In genomic region chr4:117867000-117867399, GRCm38 (mm10) we compare ENCODE assay signal across 21 mouse cellular contexts. TPM values are rescaled to one million over a fixed set of nuclear protein-coding genes. Genes with fewer than 3 reads are reported as not detected.
"Had no signal": no experiment of that assay in that cellular context is flagged by ENCODE, and none has a peak within 500 bp of the region (broad histone marks: within the 10 kb centered on the region; RNA-seq: fewer than 3 reads in every experiment).

No protein-coding gene starts in this region.

- H3K27ac ChIP-seq: liver, embryonic 14.5 days; macrophage; neural tube, embryonic 12.5 days; stomach, embryonic 15.5 days had no signal

- ATAC-seq: intestine, embryonic 16.5 days; liver, postnatal 0 days; lung, postnatal 0 days had no signal

- H3K9ac ChIP-seq: liver, embryonic 14.5 days; liver, postnatal 0 days; lung, embryonic 14.5 days; neural tube, embryonic 12.5 days; neural tube, embryonic 15.5 days; stomach, embryonic 15.5 days had no signal

- DNase-seq: kidney, adult 18-20 months; kidney, postnatal 10 days; kidney, postnatal 36 days; layer of hippocampus, postnatal 36 days; left cerebral cortex, postnatal 4 days; liver, postnatal 0 days; lung, embryonic 14.5 days; midbrain, embryonic 14.5 days; right cerebral cortex, adult 18-20 months; right cerebral cortex, postnatal 25 days; spleen, adult 18-20 months; thymus, postnatal 25 days had no signal

- H3K9me3 ChIP-seq: neural tube, embryonic 12.5 days; neural tube, embryonic 15.5 days; stomach, embryonic 15.5 days had no signal

- H3K4me3 ChIP-seq: neural tube, embryonic 12.5 days; neural tube, embryonic 15.5 days; stomach, embryonic 15.5 days had no signal

- H3K4me2 ChIP-seq: midbrain, embryonic 11.5 days; stomach, embryonic 15.5 days had no signal

- H3K36me3 ChIP-seq: neural tube, embryonic 15.5 days had no signal

- H3K27me3 ChIP-seq: neural tube, embryonic 15.5 days had no signal

RNA-seq across cellular contexts. Expression of gene Ccdc24, which starts 5.4 kb away (rescaled TPM):
- total RNA-seq: megakaryocyte-erythroid progenitor cell, adult 5-6 weeks had no signal
- polyA plus RNA-seq: macrophage had no signal

RNA-seq across cellular contexts. Expression of gene B4galt2, which starts 16.3 kb away (rescaled TPM):
- total RNA-seq: megakaryocyte-erythroid progenitor cell, adult 5-6 weeks had no signal

RNA-seq across cellular contexts. Expression of gene Slc6a9, which starts 32.7 kb away (rescaled TPM):
- polyA plus RNA-seq: macrophage had no signal
